Mouse (Mus musculus) right cerebral cortex, postnatal 14 days (tissue): Measurements from ENCODE around the gene Exosc9.

Experiments
- DNase-seq: peaks from one replicate; pipeline ENCODE4 v3.0.0; 2022

The Exosc9 gene

DNA sequence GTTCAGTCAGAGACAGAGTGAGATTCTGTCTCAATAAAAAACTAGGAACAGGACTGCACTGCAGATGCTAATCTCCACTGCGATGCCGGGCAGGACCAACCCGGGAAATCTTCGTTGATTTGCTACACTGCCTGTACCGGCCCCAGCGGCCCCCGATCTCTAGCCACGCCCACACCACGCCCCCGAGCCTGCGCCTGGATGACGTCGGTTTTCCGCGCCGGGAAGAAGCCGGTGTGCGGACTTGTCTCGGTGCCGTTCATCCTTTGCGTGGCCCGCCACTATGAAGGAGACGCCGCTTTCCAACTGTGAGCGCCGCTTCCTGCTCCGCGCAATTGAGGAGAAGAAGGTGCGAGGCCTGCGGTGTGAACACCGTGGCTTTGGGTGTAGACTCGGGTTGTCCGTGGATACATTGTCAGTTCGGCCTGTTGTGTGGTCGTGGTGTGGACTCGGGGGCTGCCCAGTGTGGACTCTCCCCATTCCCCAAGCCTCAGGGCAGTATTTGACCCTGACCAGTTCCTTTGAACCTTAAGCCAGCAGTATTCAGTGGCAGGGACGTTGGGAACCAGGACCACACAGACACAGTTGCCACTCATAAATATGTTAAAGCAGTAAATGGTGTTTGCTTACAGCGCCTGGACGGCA is at the start of gene Exosc9:
Gene Exosc9, plus strand, starts transcription at position 201 of the 642 bp plus-strand sequence.
- DNase-seq, result peak; percentile 96

DNA sequence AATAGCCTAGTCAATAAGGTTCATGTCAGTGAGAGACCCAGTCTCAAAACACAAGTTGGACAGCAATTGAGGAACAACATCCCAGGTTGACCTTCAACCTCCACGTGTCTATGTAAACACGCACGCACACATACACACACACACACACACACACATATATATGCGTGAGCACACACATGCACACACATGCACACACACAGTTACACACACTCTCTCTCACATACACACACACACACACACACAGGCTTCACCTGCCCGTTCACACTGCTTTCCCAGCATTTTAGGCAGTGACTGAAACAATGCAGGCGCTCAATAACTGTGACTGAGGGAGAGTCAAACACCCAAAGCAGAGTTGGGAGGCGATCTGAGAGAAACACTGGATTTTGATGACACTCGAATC is 47.1 kb upstream of the Exosc9 start:
- no peak for DNase-seq

DNA sequence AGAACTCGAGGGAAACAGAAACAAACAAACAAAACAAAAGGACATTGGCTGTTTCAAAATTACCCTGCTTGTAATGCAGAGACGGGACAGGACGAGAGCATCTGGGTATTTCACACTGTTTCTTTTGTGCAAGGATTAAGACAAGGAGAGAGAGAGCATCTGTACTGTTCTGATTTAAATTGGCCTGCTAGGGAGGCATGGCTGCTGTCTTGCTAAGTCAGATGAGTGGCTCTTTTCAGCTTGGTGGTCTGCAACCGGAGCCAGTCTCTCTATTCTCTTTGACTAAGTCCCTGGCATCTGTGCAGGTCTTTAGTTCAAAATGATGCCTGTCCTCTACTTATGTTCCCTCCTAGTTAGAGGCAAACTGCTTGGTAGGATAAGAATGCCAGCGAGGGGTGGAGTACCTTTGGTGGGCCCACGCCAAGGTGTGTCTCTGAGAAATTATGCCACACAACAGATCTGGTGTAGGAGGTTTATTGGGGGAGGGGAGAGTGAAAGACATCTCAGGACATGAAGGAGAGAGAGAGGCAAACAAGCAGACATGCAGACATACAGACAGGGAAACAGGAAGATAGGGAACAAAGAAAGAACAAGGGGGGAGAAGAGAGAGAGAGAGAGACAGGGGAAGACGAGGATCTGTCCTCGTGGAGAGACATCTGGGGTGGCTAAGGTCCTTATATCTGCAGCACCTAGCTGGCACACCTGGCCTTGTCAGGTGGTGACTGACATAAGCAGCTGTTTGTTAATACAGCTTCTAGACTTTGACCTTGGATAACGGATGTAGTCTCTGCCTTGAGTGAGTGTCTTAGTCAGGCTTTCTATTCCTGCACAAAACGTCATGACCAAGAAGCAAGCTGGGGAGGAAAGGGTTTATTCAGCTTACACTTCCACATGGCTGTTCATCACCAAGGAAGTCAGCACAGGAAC is 46.3 kb upstream of the Exosc9 start:
- DNase-seq, result no peak

DNA sequence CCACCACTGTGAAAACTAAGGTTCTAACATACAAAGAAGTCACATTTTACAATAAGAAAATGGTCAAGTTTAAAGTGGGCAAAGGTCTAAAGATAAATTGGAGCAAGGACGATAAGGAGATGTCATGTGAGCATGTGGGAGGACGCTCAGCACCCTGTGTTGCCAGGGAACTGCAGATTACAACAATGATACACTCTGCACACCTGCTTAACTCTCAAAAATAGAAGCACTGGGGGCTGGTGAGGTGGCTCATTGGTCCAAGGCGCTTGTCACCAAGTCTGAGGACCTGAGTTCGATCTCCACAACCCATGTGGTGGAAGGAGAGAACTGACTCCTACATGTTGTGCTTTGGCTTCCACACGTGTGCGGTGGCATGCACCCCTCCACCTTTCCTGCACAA is 40.9 kb upstream of the Exosc9 start:
- DNase-seq, result no peak

- DNase-seq, result no peak
Observed at GRCm38 (mm10) chr3:36516196-36516595, 36.2 kb upstream of the Exosc9 start.

DNA sequence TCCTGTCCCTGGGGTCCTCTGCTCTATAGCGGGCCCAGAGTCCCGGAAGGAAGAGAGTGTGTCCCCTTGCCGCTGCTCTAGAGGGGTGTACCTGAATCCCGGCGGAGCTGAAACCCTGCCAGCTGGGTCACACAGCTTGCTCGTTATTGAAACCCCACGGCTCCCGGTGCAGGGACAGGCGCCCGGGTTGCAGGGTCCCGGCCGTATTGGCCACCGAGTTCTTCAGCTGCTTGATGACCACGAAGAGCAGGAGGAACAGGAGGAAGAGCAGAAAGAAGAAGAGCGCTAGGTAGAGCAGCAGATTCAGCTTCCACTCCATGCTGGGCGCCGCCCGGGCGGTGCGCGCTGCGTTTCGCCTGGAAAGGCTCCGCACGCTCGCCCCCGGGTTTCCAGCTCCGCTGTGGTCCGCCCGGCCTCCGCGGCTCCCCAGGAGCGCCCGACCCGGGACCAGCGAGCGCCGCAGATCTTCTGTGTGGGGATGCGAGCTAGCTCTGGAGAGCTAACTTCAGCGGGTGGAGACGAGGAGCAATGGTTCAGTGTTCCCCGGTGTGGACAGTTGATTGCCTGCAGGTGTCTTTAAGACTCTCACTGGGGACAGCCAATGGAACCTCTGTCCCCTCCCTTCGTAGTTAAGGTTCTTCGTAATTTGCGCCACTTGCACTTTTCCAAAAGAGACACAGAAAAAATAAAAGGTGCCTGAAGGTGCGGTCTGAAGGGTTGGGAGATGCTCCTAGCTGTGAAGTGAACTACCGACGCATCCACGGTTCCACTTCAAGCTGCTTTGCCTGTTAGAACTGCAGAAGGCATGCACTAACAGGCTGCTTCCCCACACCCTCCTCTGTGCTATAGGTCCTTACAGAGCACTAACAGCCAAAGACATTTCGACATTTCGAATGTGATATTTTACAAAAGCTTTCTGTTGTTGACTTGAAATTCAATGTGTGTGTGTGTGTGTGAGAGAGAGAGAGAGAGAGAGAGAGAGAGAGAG is 31.0 kb upstream of the Exosc9 start, which contains the start of gene Gm11549:
Gene Gm11549, minus strand, starts transcription at position 741 of the 988 bp plus-strand sequence.
- peak; percentile 50 for DNase-seq

- no peak for DNase-seq
Observed at GRCm38 (mm10) chr3:36522137-36522536, 30.3 kb upstream of the Exosc9 start.

DNA sequence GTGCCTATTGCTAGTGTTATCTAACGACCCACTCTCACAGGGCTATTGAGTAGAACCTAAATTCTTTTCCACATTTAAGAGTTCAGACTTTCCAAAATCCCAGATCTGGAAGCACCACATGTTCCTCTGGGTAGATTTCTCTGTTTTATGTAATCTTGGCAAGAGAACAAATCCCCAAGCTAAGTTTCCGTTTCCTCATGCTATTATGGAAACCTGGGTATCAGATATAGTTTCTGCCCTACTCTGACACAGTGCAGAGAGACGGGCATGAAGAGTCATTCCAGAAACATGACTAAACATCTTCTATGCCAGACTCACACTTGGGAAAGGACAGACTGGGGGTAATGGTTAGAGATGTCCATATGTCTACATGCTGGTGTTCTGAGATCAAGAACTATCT is 27.9 kb upstream of the Exosc9 start:
- no peak for DNase-seq

- peak; percentile 71 for DNase-seq
Observed at GRCm38 (mm10) chr3:36530345-36530744, 22.1 kb upstream of the Exosc9 start.

DNA sequence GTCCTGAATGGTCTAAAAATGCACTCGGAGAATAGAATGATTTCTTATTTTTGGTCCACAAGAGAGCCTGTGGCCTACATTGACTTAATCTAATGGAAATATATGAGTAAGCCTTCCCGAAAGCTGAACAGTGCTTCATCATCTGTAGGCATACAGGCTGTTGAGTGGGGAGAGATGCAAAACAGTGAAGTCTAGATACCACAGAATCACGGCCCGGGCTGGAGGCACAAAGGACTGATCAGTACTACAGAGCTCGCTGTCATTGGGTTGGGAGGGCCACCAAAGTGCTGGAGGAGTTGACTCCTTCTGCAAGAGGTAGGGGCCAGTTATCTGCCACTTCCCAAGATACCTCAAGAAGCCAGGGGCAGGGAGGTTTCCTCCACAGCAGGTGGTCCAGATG is 21.6 kb upstream of the Exosc9 start:
- no peak for DNase-seq

DNA sequence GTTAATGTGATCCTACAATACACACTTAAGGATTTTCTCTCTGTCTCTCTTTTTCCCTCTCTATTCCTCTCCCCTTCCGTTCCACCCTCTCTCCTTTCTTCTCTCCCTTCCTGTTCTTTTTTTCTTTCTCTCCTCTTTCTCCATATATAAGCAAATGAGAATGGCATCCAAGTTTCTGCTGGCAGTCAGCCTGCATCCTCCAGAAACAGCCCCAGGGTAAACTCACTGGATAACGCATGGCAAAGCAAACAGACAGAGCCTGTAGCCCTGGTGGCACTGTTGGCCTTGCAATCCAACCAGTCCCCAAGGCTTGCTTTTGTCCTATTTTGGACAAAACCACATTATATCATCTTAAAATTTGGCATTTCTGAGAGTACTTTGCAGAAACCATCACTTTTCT is 21.2 kb upstream of the Exosc9 start:
- DNase-seq, result peak; percentile 37

DNA sequence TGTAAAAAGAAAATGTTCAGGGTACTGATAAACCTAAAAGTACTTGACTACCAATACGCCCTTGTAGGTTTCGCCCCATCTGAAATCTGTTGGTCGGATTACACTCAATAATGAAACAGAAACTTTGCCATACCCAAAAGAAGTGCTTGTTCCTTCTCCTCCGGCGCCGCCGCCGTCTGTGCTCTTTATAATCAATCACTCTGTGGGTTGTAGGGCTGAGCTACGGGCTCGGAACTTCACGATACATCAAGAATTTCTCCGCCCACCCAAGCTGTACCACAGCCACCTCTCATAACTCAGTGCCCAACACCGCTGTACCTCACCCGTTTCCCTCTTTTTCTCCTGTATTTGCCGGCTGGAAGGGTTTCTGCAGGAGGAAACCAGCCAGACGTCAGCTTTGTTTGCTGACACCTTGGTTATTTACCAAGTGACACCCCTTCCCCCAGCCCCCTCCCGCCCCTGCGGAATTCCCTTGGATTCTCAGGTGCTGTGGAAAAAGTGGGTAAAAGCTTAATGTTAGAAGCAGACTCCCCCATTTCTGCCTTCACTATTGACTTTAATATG is 20.3 kb upstream of the Exosc9 start:
- no peak for DNase-seq

DNA sequence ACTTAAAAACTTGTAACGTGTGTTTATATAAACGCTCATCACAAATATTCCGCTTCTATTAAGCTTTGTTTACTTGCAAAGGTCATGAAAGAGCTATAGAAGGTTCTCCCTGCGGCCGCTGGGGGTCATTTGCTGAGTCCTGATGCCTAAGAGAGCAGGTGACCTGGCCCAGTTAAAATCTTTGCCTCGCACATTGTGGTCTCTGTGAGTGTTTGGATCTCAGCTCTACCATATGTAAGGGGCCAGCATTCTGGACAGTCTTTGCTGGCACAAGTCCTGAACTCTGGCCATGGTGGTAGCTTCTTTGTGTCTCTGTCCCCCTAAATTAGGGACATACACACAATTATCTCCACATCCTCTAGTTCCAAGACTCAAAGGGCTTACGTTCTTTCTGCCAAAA is 19.7 kb upstream of the Exosc9 start:
- no peak for DNase-seq

- DNase-seq, result no peak
Observed at GRCm38 (mm10) chr3:36533201-36533672, 19.2 kb upstream of the Exosc9 start.

- DNase-seq, result no peak
Observed at GRCm38 (mm10) chr3:36536041-36536440, 16.4 kb upstream of the Exosc9 start.

- no peak for DNase-seq
Observed at GRCm38 (mm10) chr3:36537701-36538470, 14.5 kb upstream of the Exosc9 start.

GRCm38 (mm10) chr3:36540756-36541155 is 11.7 kb upstream of the Exosc9 start:
- no peak for DNase-seq

DNA sequence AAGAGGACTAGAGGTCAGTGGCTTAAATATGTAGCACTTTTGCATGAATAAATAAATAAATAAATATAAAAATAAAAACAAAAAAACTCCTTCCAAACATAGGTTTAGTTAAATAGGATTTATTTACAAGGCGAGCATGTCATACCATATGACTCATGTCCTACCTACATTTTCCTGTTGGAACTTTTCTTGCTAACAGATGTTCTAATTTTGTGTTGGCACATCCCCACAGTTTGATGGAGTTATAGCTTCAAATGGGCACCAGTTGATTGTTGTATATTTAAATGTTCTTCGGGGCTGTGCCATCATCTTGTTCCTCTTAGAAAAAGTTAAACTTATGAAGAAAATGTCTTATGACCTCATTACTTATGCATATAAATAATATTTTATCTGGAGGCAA is 11.0 kb upstream of the Exosc9 start:
- no peak for DNase-seq

- DNase-seq, result no peak
Observed at GRCm38 (mm10) chr3:36544961-36545360, 7.4 kb upstream of the Exosc9 start.

DNA sequence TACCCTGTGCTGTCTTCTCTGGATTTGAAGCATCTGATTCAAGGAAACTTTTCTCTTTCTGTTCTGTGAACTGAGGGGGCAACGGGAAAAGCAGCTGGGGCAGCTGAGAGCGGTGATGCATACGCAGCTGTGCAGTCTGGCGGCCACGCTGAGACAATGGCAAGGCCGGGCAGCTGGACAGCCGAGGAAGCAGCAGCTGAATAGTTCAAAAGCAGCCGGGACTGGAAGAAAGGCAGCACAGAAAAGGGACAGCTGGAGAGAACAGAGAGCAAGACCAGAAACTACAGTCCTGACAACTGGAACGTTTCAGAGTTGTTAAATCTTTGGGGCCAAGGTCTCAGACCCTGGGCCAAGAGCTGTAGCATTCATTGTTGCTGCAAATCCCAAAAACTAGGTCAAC is 1.1 kb upstream of the Exosc9 start:
- DNase-seq, result peak; percentile 39

GRCm38 (mm10) chr3:36551851-36552384 is 488 bp upstream of the Exosc9 start:
- DNase-seq, result no peak
